Mouse (Mus musculus): ENCODE measurements at regions not wholly inside any gene's neighbourhood (a gene's known extent, or its start where the extent isn't known, plus 50 kb on each side); places are given as distances from the start of the nearest gene placed in this dataset.

GRCm38 (mm10) chr1:89265771-89266170 is 188.8 kb upstream of the Agap1 start:
- TF ChIP-seq CTCF (IDR thresholded peaks at IDR 0.05) = no peak
- TF ChIP-seq EP300 (IDR thresholded peaks at IDR 0.05) = no peak

Data from lung, postnatal 0 days (tissue).